Mouse (Mus musculus) embryonic facial prominence, embryonic 12.5 days (tissue): Measurements from ENCODE around the gene Camta2. TPM values are rescaled to one million over a fixed set of nuclear protein-coding genes. Genes with fewer than 3 reads are reported as not detected.

Experiments used
- ATAC-seq: fragments of 200-750 bp; cut with Nextera tagmentation; 2 replicates; pipeline ENCODE4 v1.8.0; 2017; ENCODE audit not compliant: insufficient number of reproducible peaks, insufficient read depth, low FRiP score, low TSS enrichment
- H3K27ac ChIP-seq: fragments of 300-500 bp; sonication (generic); 2 replicates; pipeline ENCODE4 v1.5.1; 2016; ENCODE audit warnings: mild to moderate bottlenecking
- H3K27me3 ChIP-seq: fragments of 300-500 bp; sonication (generic); 2 replicates; pipeline ENCODE4 v1.6.1; 2016; ENCODE audit warnings: mild to moderate bottlenecking, moderate library complexity
- H3K36me3 ChIP-seq: fragments of 300-500 bp; sonication (generic); 2 replicates; pipeline ENCODE4 v1.6.1; 2016; ENCODE audit warnings: mild to moderate bottlenecking
- H3K4me1 ChIP-seq: fragments of 300-500 bp; sonication (generic); 2 replicates; pipeline ENCODE4 v1.6.1; 2016
- H3K4me2 ChIP-seq: fragments of 300-500 bp; sonication (generic); replicated peaks from 2 replicates; pipeline ENCODE4 v1.6.1; 2016; ENCODE audit warnings: mild to moderate bottlenecking, moderate library complexity
- H3K4me3 ChIP-seq: fragments of 300-500 bp; sonication (generic); 2 replicates; pipeline ENCODE4 v1.5.1; 2016; ENCODE audit warnings: mild to moderate bottlenecking
- H3K9ac ChIP-seq: fragments of 300-500 bp; sonication (generic); 2 replicates; pipeline ENCODE4 v1.6.1; 2016; ENCODE audit warnings: mild to moderate bottlenecking, moderate library complexity
- H3K9me3 ChIP-seq: fragments of 300-500 bp; sonication (generic); 2 replicates; pipeline ENCODE4 v1.6.1; 2016; ENCODE audit warnings: mild to moderate bottlenecking, moderate library complexity
- WGBS: fragments of 180-500 bp; shearing (Covaris S2); methylation state at CpG from one replicate; pipeline ENCODE4 v1.1.7; 2016; 5-methylcytosine and 5-hydroxymethylcytosine counted together
- microRNA-seq: library from miRNA; unstranded; fragments of <30 nt; microRNA quantifications from one replicate; pipeline ENCODE4, GENCODE M21; 2017
- polyA plus RNA-seq: library from polyadenylated mRNA; unstranded; fragments of >200 nt; fragmentation: Nextera tagmentation; extraction: Ambion mirVana; gene quantifications from 2 replicates; pipeline ENCODE4 v1.2.1, GENCODE M21; 2016

The Camta2 gene
- polyA plus RNA-seq, 1 experiment from 2014 or later, result 12.0 TPM

- H3K4me3 ChIP-seq, result no peak overlapping the region
- H3K27me3 ChIP-seq, result no peaks in the 10 kb centered on the region
- no peak overlapping the region for H3K9ac ChIP-seq
- no peak overlapping the region for H3K4me2 ChIP-seq
- no peaks in the 10 kb centered on the region for H3K36me3 ChIP-seq
- H3K27ac ChIP-seq, result no peak overlapping the region
- no peaks in the 10 kb centered on the region for H3K9me3 ChIP-seq
- ATAC-seq, result no peak
- WGBS, result 49% methylated on average over 4 of the region's 4 CpGs
- no peaks in the 10 kb centered on the region for H3K4me1 ChIP-seq
Observed at GRCm38 (mm10) chr11:70625473-70625872, 62.4 kb downstream of the Camta2 start.

- Histone ChIP-seq H3K27ac (no peak overlapping the region), H3K4me3 (no peak overlapping the region), H3K9ac (no peak overlapping the region), H3K4me2 (no peak overlapping the region), H3K4me1 (no peaks in the 10 kb centered on the region), H3K27me3 (no peaks in the 10 kb centered on the region), H3K9me3 (no peaks in the 10 kb centered on the region), H3K36me3 (no peaks in the 10 kb centered on the region)
- 85% methylated on average over 10 of the region's 10 CpGs for WGBS
- ATAC-seq, result no peak
Observed at GRCm38 (mm10) chr11:70623053-70623742, 64.7 kb downstream of the Camta2 start.

GRCm38 (mm10) chr11:70621972-70622814, 65.7 kb downstream of the Camta2 start:
- Histone ChIP-seq H3K27ac (no peak overlapping the region), H3K36me3 (no peaks in the 10 kb centered on the region), H3K9ac (no peak overlapping the region), H3K27me3 (no peaks in the 10 kb centered on the region), H3K4me1 (no peaks in the 10 kb centered on the region), H3K4me3 (no peak overlapping the region), H3K4me2 (no peak overlapping the region), H3K9me3 (no peaks in the 10 kb centered on the region)
- no peak for ATAC-seq
- 50% methylated on average over 7 of the region's 7 CpGs for WGBS

Small RNA genes within 50 kb of the gene (microRNA-seq; reads per million reads assigned to microRNA genes)
- not detected for gene Mir6925

Other genes starting within 250 kb of the Camta2 start
- 41.4 and 44.5 TPM in 2 replicates for gene Med11, start 236.2 kb downstream of the Camta2 start, polyA plus RNA-seq
- gene Zmynd15, start 228.7 kb downstream of the Camta2 start, polyA plus RNA-seq, result 0.27 and 0.46 TPM in 2 replicates
- gene Cxcl16, start 228.1 kb downstream of the Camta2 start, polyA plus RNA-seq, result 1.4 and 2.2 TPM in 2 replicates
- 0.32 TPM in 1 of 2 replicates, not detected in the other for gene Tm4sf5, start 182.9 kb downstream of the Camta2 start, polyA plus RNA-seq
- 0.26 and 0.48 TPM in 2 replicates for gene Vmo1, start 173.5 kb downstream of the Camta2 start, polyA plus RNA-seq
- 0.50 and 0.77 TPM in 2 replicates for gene Gltpd2, start 168.9 kb downstream of the Camta2 start, polyA plus RNA-seq
- 784 and 848 TPM in 2 replicates for gene Psmb6, start 162.7 kb downstream of the Camta2 start, polyA plus RNA-seq
- gene Gm40193, start 155.2 kb downstream of the Camta2 start, polyA plus RNA-seq, result not detected in 2 replicates
- gene Pld2, start 148.0 kb downstream of the Camta2 start, polyA plus RNA-seq, result 4.4 and 6.7 TPM in 2 replicates
- gene Mink1, start 125.2 kb downstream of the Camta2 start, polyA plus RNA-seq, result 16.7 and 17.5 TPM in 2 replicates
- not detected in 2 replicates for gene 4930544D05Rik, start 72.3 kb downstream of the Camta2 start, polyA plus RNA-seq
- not detected in 2 replicates for gene Chrne, start 68.9 kb downstream of the Camta2 start, polyA plus RNA-seq
- gene Gp1ba, start 49.0 kb downstream of the Camta2 start, polyA plus RNA-seq, result 0.15 and 0.27 TPM in 2 replicates
- gene Rnf167, start 40.9 kb downstream of the Camta2 start, polyA plus RNA-seq, result 96.5 and 104 TPM in 2 replicates
- 159 and 160 TPM in 2 replicates for gene Slc25a11, start 40.6 kb downstream of the Camta2 start, polyA plus RNA-seq
- 1,467 and 1,498 TPM in 2 replicates for gene Pfn1, start 33.5 kb downstream of the Camta2 start, polyA plus RNA-seq
- 20.1 and 27.9 TPM in 2 replicates for gene Eno3, start 30.9 kb downstream of the Camta2 start, polyA plus RNA-seq
- 143 and 149 TPM in 2 replicates for gene Spag7, start 18.7 kb downstream of the Camta2 start, polyA plus RNA-seq
- 1.1 and 1.6 TPM in 2 replicates for gene Inca1, start 12.1 kb upstream of the Camta2 start, polyA plus RNA-seq
- gene Kif1c, start 12.4 kb upstream of the Camta2 start, polyA plus RNA-seq, result 2.8 and 3.0 TPM in 2 replicates
- gene Zfp3, start 76.1 kb upstream of the Camta2 start, polyA plus RNA-seq, result 6.8 and 7.5 TPM in 2 replicates
- gene Scimp, start 124.5 kb upstream of the Camta2 start, polyA plus RNA-seq, result not detected in 2 replicates
- gene Rabep1, start 156.7 kb upstream of the Camta2 start, polyA plus RNA-seq, result 43.9 and 45.9 TPM in 2 replicates